Mouse (Mus musculus) urinary bladder, postnatal 0 days (tissue): Measurements from ENCODE around the gene Klk9. TPM values are rescaled to one million over a fixed set of nuclear protein-coding genes. Genes with fewer than 3 reads are reported as not detected.

Source experiments
- polyA plus RNA-seq: library from polyadenylated mRNA; unstranded; fragments of >200 nt; fragmentation: Nextera tagmentation; extraction: Ambion mirVana; gene quantifications from 2 replicates; pipeline ENCODE4 v1.2.1, GENCODE M21; 2015

Klk9 gene
- 0.11 and 0.17 TPM in 2 replicates for polyA plus RNA-seq

GRCm38 (mm10) chr7:43791591-43791990 is at the start of gene Klk9:
Klk9 (plus strand) TSS chr7:43791891.

GRCm38 (mm10) chr7:43768597-43768996 is 23.1 kb upstream of the Klk9 start, which contains the start of gene Klk12:
Klk12 (plus strand) TSS chr7:43768897.

GRCm38 (mm10) chr7:43774364-43774763 is 17.3 kb upstream of the Klk9 start, which contains the start of gene Klk11:
Klk11 (plus strand) TSS chr7:43774604.

GRCm38 (mm10) chr7:43780746-43781145 is 10.9 kb upstream of the Klk9 start, which contains the start of gene Klk10:
Klk10 (plus strand) TSS chr7:43781035.

GRCm38 (mm10) chr7:43797333-43797769 is 5.7 kb downstream of the Klk9 start, which contains the start of gene Klk8:
Klk8 (plus strand) TSS chr7:43797577.

GRCm38 (mm10) chr7:43810994-43811393 is 19.3 kb downstream of the Klk9 start, which contains the start of gene Klk7:
Klk7 (plus strand) TSS chr7:43811294.

GRCm38 (mm10) chr7:43824199-43824598 is 32.5 kb downstream of the Klk9 start, which contains the start of gene Klk6:
Klk6 (plus strand) TSS chr7:43824499.

GRCm38 (mm10) chr7:43841701-43842100 is 50.0 kb downstream of the Klk9 start, which contains the start of gene Klk5:
Klk5 (plus strand) TSS chr7:43841971.

Other genes starting within 250 kb of the Klk9 start
- gene Cd33, start 247.5 kb upstream of the Klk9 start, polyA plus RNA-seq = 2.0 and 5.1 TPM in 2 replicates
- gene Zfp658, start 229.6 kb upstream of the Klk9 start, polyA plus RNA-seq = 1.00 and 1.0 TPM in 2 replicates
- gene Zfp719, start 212.3 kb upstream of the Klk9 start, polyA plus RNA-seq = 4.7 and 6.3 TPM in 2 replicates
- gene Zfp819, start 184.7 kb upstream of the Klk9 start, polyA plus RNA-seq = 0.07 TPM in 1 of 2 replicates, not detected in the other
- not detected in 2 replicates for gene Ceacam18, start 157.2 kb upstream of the Klk9 start, polyA plus RNA-seq
- 0.70 and 1.1 TPM in 2 replicates for gene Siglece, start 131.7 kb upstream of the Klk9 start, polyA plus RNA-seq
- gene Ctu1, start 119.9 kb upstream of the Klk9 start, polyA plus RNA-seq = 7.5 and 8.4 TPM in 2 replicates
- 0.14 TPM in 1 of 2 replicates, not detected in the other for gene Klk14, start 101.5 kb upstream of the Klk9 start, polyA plus RNA-seq
- gene Klk13, start 79.3 kb upstream of the Klk9 start, polyA plus RNA-seq = 0.13 and 0.15 TPM in 2 replicates
- gene Klk12, start 23.0 kb upstream of the Klk9 start, polyA plus RNA-seq = not detected in 2 replicates
- gene Klk11, start 17.3 kb upstream of the Klk9 start, polyA plus RNA-seq = 0.17 TPM in 1 of 2 replicates, not detected in the other
- 0.91 and 1.4 TPM in 2 replicates for gene Klk10, start 10.9 kb upstream of the Klk9 start, polyA plus RNA-seq
- gene Klk8, start 5.7 kb downstream of the Klk9 start, polyA plus RNA-seq = 10.9 and 17.2 TPM in 2 replicates
- not detected in 2 replicates for gene Klk7, start 19.4 kb downstream of the Klk9 start, polyA plus RNA-seq
- 0.40 and 0.65 TPM in 2 replicates for gene Klk6, start 32.6 kb downstream of the Klk9 start, polyA plus RNA-seq
- gene Klk5, start 50.1 kb downstream of the Klk9 start, polyA plus RNA-seq = not detected in 2 replicates
- gene Klk4, start 89.3 kb downstream of the Klk9 start, polyA plus RNA-seq = not detected in 2 replicates
- not detected in 2 replicates for gene Klk15, start 141.8 kb downstream of the Klk9 start, polyA plus RNA-seq
- gene Klk1b8, start 158.8 kb downstream of the Klk9 start, polyA plus RNA-seq = not detected in 2 replicates
- gene Klk1b1, start 174.9 kb downstream of the Klk9 start, polyA plus RNA-seq = not detected in 2 replicates
- gene Klk1b9, start 184.2 kb downstream of the Klk9 start, polyA plus RNA-seq = not detected in 2 replicates
- gene Klk1b11, start 204.0 kb downstream of the Klk9 start, polyA plus RNA-seq = not detected in 2 replicates
- gene Klk1b26, start 220.3 kb downstream of the Klk9 start, polyA plus RNA-seq = not detected in 2 replicates